Mouse (Mus musculus): ENCODE data around the gene Dnah9. TPM values are rescaled to one million over a fixed set of nuclear protein-coding genes. Genes with fewer than 3 reads are reported as not detected.
A peak's percentile ranks its signal among the peaks of the same experiment; 100 is the strongest.

Gene Dnah9
- total and polyA plus RNA-seq, 2 experiments from 2014 or later, result 2.7 to 3.5 TPM

GRCm38 (mm10) chr11:66051294-66051693 is 117.1 kb downstream of the Dnah9 start:
- DNase-seq (ENCODE audit: low spot score), result no peak
- 93% methylated on average over 3 of the region's 3 CpGs for WGBS

GRCm38 (mm10) chr11:66049146-66049545 is 119.2 kb downstream of the Dnah9 start:
- Histone ChIP-seq H3K9ac (replicated peaks; ENCODE audit: low read length) (no peak overlapping the region), H3K27me3 (ENCODE audit: insufficient read depth, low read length) (no peaks in the 10 kb centered on the region), H3K4me2 (ENCODE audit: low read depth, low read length) (no peak overlapping the region), H3K27ac (no peak overlapping the region), H3K4me1 (ENCODE audit: insufficient read depth, low read length) (no peaks in the 10 kb centered on the region; the same call in 1 of the 2 replicates), H3K36me3 (ENCODE audit: insufficient read depth, low read length) (no peaks in the 10 kb centered on the region), H3K9me3 (ENCODE audit: low read length) (no peaks in the 10 kb centered on the region), H3K4me3 (ENCODE audit: low read length) (no peak overlapping the region)
- TF ChIP-seq CTCF (IDR thresholded peaks at IDR 0.05; ENCODE audit: low read depth), result no peak
- 54% methylated on average over 4 of the region's 4 CpGs for WGBS
- DNase-seq (ENCODE audit: low spot score) (peak; percentile 46), ATAC-seq (no peak)

More at GRCm38 (mm10) chr11:66051294-66051693, 117.1 kb downstream of the Dnah9 start:
- Histone ChIP-seq H3K9ac (replicated peaks; ENCODE audit: low read length) (no peak overlapping the region), H3K27me3 (ENCODE audit: insufficient read depth, low read length) (no peaks in the 10 kb centered on the region), H3K4me1 (ENCODE audit: insufficient read depth, low read length) (no peaks in the 10 kb centered on the region; the same call in 1 of the 2 replicates), H3K4me3 (ENCODE audit: low read length) (no peak overlapping the region), H3K36me3 (ENCODE audit: insufficient read depth, low read length) (no peaks in the 10 kb centered on the region), H3K4me2 (ENCODE audit: low read depth, low read length) (no peak overlapping the region), H3K9me3 (ENCODE audit: low read length) (no peaks in the 10 kb centered on the region), H3K27ac (no peak overlapping the region)
- ATAC-seq, result no peak
- TF ChIP-seq CTCF (IDR thresholded peaks at IDR 0.05; ENCODE audit: low read depth), result no peak

- WGBS, result 32% methylated on average over 4 of the region's 4 CpGs
- ATAC-seq, result peak; percentile 47; the same call in 1 of the 2 replicates
- Histone ChIP-seq H3K27ac (no peak overlapping the region), H3K9ac (replicated peaks; ENCODE audit: low read length) (no peak overlapping the region), H3K27me3 (ENCODE audit: insufficient read depth, low read length) (no peaks in the 10 kb centered on the region), H3K4me3 (ENCODE audit: low read length) (no peak overlapping the region), H3K36me3 (ENCODE audit: insufficient read depth, low read length) (no peaks in the 10 kb centered on the region), H3K4me1 (ENCODE audit: insufficient read depth, low read length) (no peaks in the 10 kb centered on the region; the same call in 1 of the 2 replicates), H3K4me2 (ENCODE audit: low read depth, low read length) (no peak overlapping the region), H3K9me3 (ENCODE audit: low read length) (no peaks in the 10 kb centered on the region)
- no peak for TF ChIP-seq CTCF (IDR thresholded peaks at IDR 0.05; ENCODE audit: low read depth)
- peak; percentile 76 for DNase-seq (ENCODE audit: low spot score)
Observed at GRCm38 (mm10) chr11:66046594-66047193, 121.7 kb downstream of the Dnah9 start.

GRCm38 (mm10) chr11:66043635-66044034 is 124.7 kb downstream of the Dnah9 start:
- DNase-seq (ENCODE audit: low spot score), result no peak
- Histone ChIP-seq H3K27ac (no peak overlapping the region), H3K4me2 (ENCODE audit: low read depth, low read length) (no peak overlapping the region), H3K9ac (replicated peaks; ENCODE audit: low read length) (no peak overlapping the region), H3K36me3 (ENCODE audit: insufficient read depth, low read length) (no peaks in the 10 kb centered on the region), H3K4me1 (ENCODE audit: insufficient read depth, low read length) (no peaks in the 10 kb centered on the region; the same call in 1 of the 2 replicates), H3K27me3 (ENCODE audit: insufficient read depth, low read length) (no peaks in the 10 kb centered on the region), H3K9me3 (ENCODE audit: low read length) (no peaks in the 10 kb centered on the region), H3K4me3 (ENCODE audit: low read length) (no peak overlapping the region)
- ATAC-seq, result no peak
- no peak for TF ChIP-seq CTCF (IDR thresholded peaks at IDR 0.05; ENCODE audit: low read depth)
- 53% methylated on average over 6 of the region's 6 CpGs for WGBS

- Histone ChIP-seq H3K4me2 (ENCODE audit: low read depth, low read length) (no peak overlapping the region), H3K27ac (no peak overlapping the region), H3K4me1 (ENCODE audit: insufficient read depth, low read length) (no peaks in the 10 kb centered on the region; the same call in 1 of the 2 replicates), H3K9me3 (ENCODE audit: low read length) (no peaks in the 10 kb centered on the region), H3K9ac (replicated peaks; ENCODE audit: low read length) (no peak overlapping the region), H3K36me3 (ENCODE audit: insufficient read depth, low read length) (no peaks in the 10 kb centered on the region), H3K4me3 (ENCODE audit: low read length) (no peak overlapping the region), H3K27me3 (ENCODE audit: insufficient read depth, low read length) (no peaks in the 10 kb centered on the region)
- DNase-seq (ENCODE audit: low spot score), result no peak
- WGBS, result 74% methylated on average over 2 of the region's 2 CpGs
- TF ChIP-seq CTCF (IDR thresholded peaks at IDR 0.05; ENCODE audit: low read depth), result no peak
- ATAC-seq, result no peak
Observed at GRCm38 (mm10) chr11:66042531-66042930, 125.8 kb downstream of the Dnah9 start.

GRCm38 (mm10) chr11:66025728-66026127 is 142.6 kb downstream of the Dnah9 start:
- Histone ChIP-seq H3K9ac (replicated peaks; ENCODE audit: low read length) (no peak overlapping the region), H3K36me3 (ENCODE audit: insufficient read depth, low read length) (no peaks in the 10 kb centered on the region), H3K27ac (no peak overlapping the region), H3K4me1 (ENCODE audit: insufficient read depth, low read length) (no peaks in the 10 kb centered on the region), H3K27me3 (ENCODE audit: insufficient read depth, low read length) (no peaks in the 10 kb centered on the region), H3K4me3 (ENCODE audit: low read length) (no peak overlapping the region), H3K9me3 (ENCODE audit: low read length) (no peaks in the 10 kb centered on the region), H3K4me2 (ENCODE audit: low read depth, low read length) (no peak overlapping the region)
- no peak for DNase-seq (ENCODE audit: low spot score)
- no peak for ATAC-seq
- WGBS, result 80% methylated on average over 1 of the region's 1 CpGs
- no peak for TF ChIP-seq CTCF (IDR thresholded peaks at IDR 0.05; ENCODE audit: low read depth)

- ATAC-seq, result no peak
- 72% methylated on average over 3 of the region's 3 CpGs for WGBS
Observed at GRCm38 (mm10) chr11:65975871-65976270, 192.5 kb downstream of the Dnah9 start.

More at GRCm38 (mm10) chr11:65975871-65976270, 192.5 kb downstream of the Dnah9 start:
- 0 out of 2 replicates have a peak, but pooled peaks have one; percentile 3 for TF ChIP-seq CTCF (IDR thresholded peaks at IDR 0.05; ENCODE audit: low read depth)
- no peak overlapping the region for H3K4me3 ChIP-seq (ENCODE audit: low read length)
- H3K27me3 ChIP-seq (ENCODE audit: insufficient read depth, low read length), result no peaks in the 10 kb centered on the region
- DNase-seq (ENCODE audit: low spot score), result no peak
- no peak overlapping the region for H3K4me2 ChIP-seq (ENCODE audit: low read depth, low read length)
- H3K9me3 ChIP-seq (ENCODE audit: low read length), result no peaks in the 10 kb centered on the region
- H3K4me1 ChIP-seq (ENCODE audit: insufficient read depth, low read length), result no peaks in the 10 kb centered on the region
- H3K27ac ChIP-seq, result no peak overlapping the region
- no peak overlapping the region for H3K9ac ChIP-seq (replicated peaks; ENCODE audit: low read length)
- H3K36me3 ChIP-seq (ENCODE audit: insufficient read depth, low read length), result no peaks in the 10 kb centered on the region

All from hindbrain, postnatal 0 days (tissue).